Mouse (Mus musculus) hematopoietic stem cell, adult 5-6 weeks (primary cell): Measurements from ENCODE around the gene Tob2. TPM values are rescaled to one million over a fixed set of nuclear protein-coding genes. Genes with fewer than 3 reads are reported as not detected.

Source experiments
- ATAC-seq, 2 experiments: fragments of 125-278 bp in 1 of 2; replicated peaks in 1 of 2; 2 replicates each; pipeline ENCODE4 v1.8.0; 2016 to 2017; ENCODE audit warnings: inconsistent platforms in 2 of 2, mild to moderate bottlenecking in 2 of 2, moderate number of reproducible peaks in 2 of 2, low read depth in 1 of 2, moderate TSS enrichment in 1 of 2; ENCODE audit not compliant: low FRiP score in 2 of 2, poor library complexity in 2 of 2, severe bottlenecking in 2 of 2, insufficient read depth in 1 of 2, low TSS enrichment in 1 of 2
- total RNA-seq: library from RNA; stranded (forward); fragments of 172-1452, 232-1000 nt; gene quantifications from 2 replicates; pipeline ENCODE4 v1.2.3, GENCODE M21; 2017

The Tob2 gene
- total RNA-seq, 1 experiment from 2014 or later: 38.4 TPM

- no peak for ATAC-seq
Observed at GRCm38 (mm10) chr15:81829208-81829580, 29.4 kb downstream of the Tob2 start.

- no peak for ATAC-seq
Observed at GRCm38 (mm10) chr15:81828426-81829207, 30.0 kb downstream of the Tob2 start.

GRCm38 (mm10) chr15:81824832-81825231 lies 33.8 kb downstream of the Tob2 start:
- ATAC-seq: no peak

- ATAC-seq: no peak
Observed at GRCm38 (mm10) chr15:81822631-81823030, 36.0 kb downstream of the Tob2 start.

- no peak for ATAC-seq
Observed at GRCm38 (mm10) chr15:81818404-81818803, 40.2 kb downstream of the Tob2 start.

- no peak for ATAC-seq
Observed at GRCm38 (mm10) chr15:81814716-81815370, 43.8 kb downstream of the Tob2 start.

GRCm38 (mm10) chr15:81813986-81814705 lies 44.5 kb downstream of the Tob2 start:
- ATAC-seq: no peak

GRCm38 (mm10) chr15:81812696-81813631 lies 45.6 kb downstream of the Tob2 start:
- ATAC-seq: no peak

- no peak for ATAC-seq
Observed at GRCm38 (mm10) chr15:81812287-81812686, 46.3 kb downstream of the Tob2 start.

- ATAC-seq: no peak
Observed at GRCm38 (mm10) chr15:81811599-81811996, 47.0 kb downstream of the Tob2 start.

GRCm38 (mm10) chr15:81810671-81811598 lies 47.7 kb downstream of the Tob2 start:
- ATAC-seq: peak; percentile 91 to 95

- peak; percentile 20 to 47 for ATAC-seq
Observed at GRCm38 (mm10) chr15:81810150-81810549, 48.4 kb downstream of the Tob2 start.

GRCm38 (mm10) chr15:81809550-81809949 lies 49.0 kb downstream of the Tob2 start:
- no peak for ATAC-seq

GRCm38 (mm10) chr15:81808799-81809198 lies 49.8 kb downstream of the Tob2 start:
- no peak for ATAC-seq

- no peak for ATAC-seq
Observed at GRCm38 (mm10) chr15:81806621-81807404, 51.8 kb downstream of the Tob2 start.

GRCm38 (mm10) chr15:81805624-81806023 lies 53.0 kb downstream of the Tob2 start:
- ATAC-seq: no peak
